Mouse (Mus musculus) embryonic stem cell, embryonic (primary cell): ENCODE measurements around the gene Ubxn11.

ENCODE experiments used
- CTCF ChIA-PET, 4 experiments: fragments of 300-600 bp in 2 of 4; fragments of 350-600 bp in 2 of 4; sonication (Branson Sonifier 250); formaldehyde crosslinking; loops; one replicate each; lab custom pipeline; 2022; ENCODE audit warnings: inconsistent platforms in 2 of 4; lab: Charles Lee
- POLR2A ChIA-PET, 4 experiments: fragments of 300-600 bp in 2 of 4; fragments of 350-600 bp in 2 of 4; sonication (Branson Sonifier 250); formaldehyde crosslinking; loops; one replicate each; lab custom pipeline; 2022; ENCODE audit warnings: antibody characterized with exemption in 4 of 4, inconsistent platforms in 1 of 4; lab: Charles Lee

Ubxn11 gene

DNA sequence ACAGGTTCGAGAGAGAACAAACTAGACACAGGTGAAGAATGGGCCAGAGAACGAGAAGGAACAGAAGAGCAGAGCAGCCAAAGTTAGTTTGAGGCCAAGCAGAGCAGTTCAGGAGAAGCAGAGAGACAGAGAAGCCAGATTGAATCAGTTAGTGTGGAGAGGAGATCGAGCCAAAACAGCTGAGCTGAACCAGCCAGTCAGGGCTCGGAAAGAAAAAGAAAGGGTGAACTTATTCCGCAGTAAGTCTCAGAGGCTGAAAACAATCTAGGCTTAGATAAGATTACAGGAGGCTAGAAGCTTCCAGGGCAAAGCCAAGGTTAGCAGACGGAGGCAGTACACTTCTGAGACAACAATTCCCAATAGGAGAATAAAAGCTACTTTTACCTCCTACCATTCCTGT, 62.7 kb downstream of the Ubxn11 start:
- CTCF ChIA-PET = interaction anchor here in 1 of 4 experiments (1.4 to 2.9 kb wide), 2 partner anchors 11 to 22 kb away, joined by 4 to 10 read pairs; partner anchors contain the start of gene Cep85
- POLR2A ChIA-PET = interaction anchor here in 2 of 4 experiments (0.9 to 1.5 kb wide), 2 partner anchors 13 to 26 kb away, joined by 3 to 4 read pairs; no protein-coding TSS in a partner anchor

DNA sequence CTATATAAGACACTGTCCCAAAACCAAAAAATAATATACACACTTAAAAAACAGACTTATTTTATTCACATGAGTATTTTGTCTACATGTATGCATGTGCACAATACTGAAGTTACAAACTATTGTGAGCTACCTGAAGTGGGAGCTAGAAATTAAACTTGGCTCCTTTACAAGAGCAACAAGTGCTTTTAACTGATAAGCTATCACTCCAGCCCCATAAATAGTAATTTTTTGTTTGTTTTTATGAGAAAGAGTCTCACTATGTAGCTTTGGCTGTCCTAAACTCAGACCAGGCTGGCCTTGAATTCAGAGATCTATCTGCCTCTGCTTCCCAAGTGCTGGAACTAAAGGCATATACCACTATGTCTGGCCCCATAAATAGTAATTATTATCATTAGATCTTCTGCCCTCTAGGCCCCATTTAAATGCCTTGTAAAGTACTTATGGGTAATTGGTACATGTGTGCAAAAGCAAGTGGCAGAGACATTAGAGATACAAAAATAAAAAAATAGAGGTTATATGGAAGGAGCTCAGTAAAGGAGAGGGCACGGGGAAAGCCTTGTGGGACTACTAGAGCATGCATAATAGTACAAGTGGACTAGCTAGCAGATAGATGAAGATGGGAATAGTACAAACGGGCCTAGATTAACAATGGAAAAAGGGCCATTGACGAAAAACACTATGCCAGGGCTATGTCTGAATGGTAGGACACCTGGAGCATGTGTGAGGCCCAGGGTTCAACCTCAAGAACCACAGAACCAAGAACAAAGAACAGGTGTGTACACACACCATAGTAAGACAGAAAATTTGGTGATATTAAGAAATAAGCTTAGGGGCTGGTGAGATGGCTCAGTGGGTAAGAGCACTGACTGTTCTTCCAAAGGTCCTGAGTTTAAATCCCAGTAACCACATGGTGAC, 63.4 kb downstream of the Ubxn11 start:
- ChIA-PET CTCF (interaction anchor here in 3 of 4 experiments (0.6 to 2.9 kb wide), 12 partner anchors 7 to 234 kb away, joined by 3 to 20 read pairs (median 4); partner anchors contain the start of gene Cep85 (in 1 of the 3)), POLR2A (interaction anchor here in 2 of 4 experiments (0.7 to 1.5 kb wide), 8 partner anchors 12 to 204 kb away, joined by 3 to 4 read pairs (median 3); partner anchors contain the start of gene Cep85 (in 2 of the 2))

DNA sequence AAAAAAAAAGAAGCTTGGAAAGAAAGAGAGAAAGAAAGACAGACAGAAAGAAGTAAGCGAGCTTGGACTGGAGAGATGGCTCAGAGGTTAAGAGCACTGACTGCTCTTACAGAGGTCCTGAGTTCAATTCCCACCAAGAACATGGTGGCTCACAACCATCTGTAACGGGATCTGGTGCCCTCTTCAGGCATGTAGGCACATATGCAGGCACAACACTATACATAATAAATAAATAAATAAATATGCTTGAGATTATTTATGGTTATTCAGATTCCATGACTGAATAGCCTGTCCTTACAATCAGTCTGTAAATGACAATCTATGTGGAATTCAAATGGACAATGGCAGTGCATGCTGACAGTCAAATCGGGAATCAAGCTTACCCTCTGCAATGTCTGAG, 64.5 kb downstream of the Ubxn11 start:
- ChIA-PET POLR2A (interaction anchor here in 3 of 4 experiments (0.6 to 1.3 kb wide), 6 partner anchors 9 to 205 kb away, joined by 3 to 4 read pairs (median 3); partner anchors contain the start of gene Cep85 (in 1 of the 3)), CTCF (interaction anchor here in 3 of 4 experiments (0.5 to 2.9 kb wide), 15 partner anchors 9 to 264 kb away, joined by 3 to 20 read pairs (median 3); partner anchors contain the start of gene Cep85 (in 1 of the 3))

DNA sequence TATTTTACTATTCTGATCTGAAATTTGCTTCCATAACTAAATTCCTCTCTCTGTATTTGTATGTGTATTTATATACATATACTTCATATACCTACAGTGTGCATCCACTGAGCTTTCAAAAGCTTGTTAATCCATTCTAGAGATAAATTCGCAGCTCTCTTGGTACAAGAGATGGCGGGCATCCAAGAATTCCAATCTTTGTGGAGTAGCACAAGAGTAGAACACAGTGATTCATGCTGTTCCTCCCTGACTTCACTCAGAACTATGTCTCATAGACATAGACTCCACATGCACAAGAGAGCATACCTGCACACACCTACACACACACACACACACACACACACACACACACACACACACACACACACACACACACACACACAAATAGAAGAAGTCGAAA, 70.0 kb downstream of the Ubxn11 start:
- ChIA-PET POLR2A (no interaction called here), CTCF (interaction anchor here in 2 of 4 experiments (0.5 to 1.2 kb wide), 2 partner anchors 9 to 16 kb away, joined by 4 to 10 read pairs; no protein-coding TSS in a partner anchor)
